8 mouse cellular contexts compared by ENCODE assay signal in the genomic region with DNA sequence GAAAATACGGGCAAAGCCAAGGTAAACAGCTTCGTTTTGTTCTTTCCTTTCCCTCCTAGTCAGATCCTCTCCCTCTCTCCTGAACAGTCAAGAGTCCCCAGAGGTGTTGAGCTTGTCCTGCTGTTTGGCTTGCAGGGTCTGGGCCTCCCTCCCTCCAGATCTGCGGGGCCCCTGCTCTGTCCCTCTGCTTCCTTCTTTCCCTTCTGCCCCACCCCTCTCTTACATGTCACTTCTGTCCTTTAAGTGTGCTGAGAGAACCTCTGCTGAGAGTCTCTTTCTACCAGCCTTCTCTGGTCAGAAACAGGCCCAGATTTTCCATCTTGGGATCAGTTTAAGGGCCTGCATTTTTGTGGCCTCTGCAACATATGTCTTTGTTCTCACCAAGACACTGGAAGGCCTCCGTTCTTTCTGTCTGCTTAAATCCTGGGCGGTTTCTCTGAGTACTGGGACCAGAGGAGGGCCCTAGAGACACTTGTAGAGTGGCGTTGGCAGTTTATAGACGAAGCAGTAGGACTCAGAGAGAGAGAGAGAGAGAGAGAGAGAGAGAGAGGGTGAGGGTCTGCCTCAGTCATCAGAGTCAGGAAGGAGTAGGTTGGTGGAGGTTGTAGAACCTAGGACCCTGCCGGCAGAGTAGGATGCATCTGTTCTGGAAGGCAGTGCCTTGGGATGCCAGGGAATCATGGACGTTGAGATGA. TPM values are rescaled to one million over a fixed set of nuclear protein-coding genes. Genes with fewer than 3 reads are reported as not detected.
DNase-seq lines count a peak whose midpoint lies in the region; ATAC-seq and TF ChIP-seq lines count a peak whose summit lies in the region.

No protein-coding gene starts in this region.

- no peak for DNase-seq in testis, postnatal 10 days (ENCODE audit: low spot score)
- peak; percentile 46 for DNase-seq in forebrain, embryonic 14.5 days (ENCODE audit: low spot score)
- no peak for DNase-seq in limb, embryonic 14.5 days (ENCODE audit: low spot score)
- DNase-seq in cerebellum, postnatal 36 days: no peak
- no peak for DNase-seq in natural killer cell, adult 2 months (ENCODE audit: low spot score in 2 of 2)
- DNase-seq in adrenal gland, adult 18-20 months (ENCODE audit: low spot score in 2 of 2): no peak

- peaks cover 12% of the 10 kb centered on the region for H3K4me1 ChIP-seq in testis, adult 2 months (ENCODE audit: control insufficient read depth, insufficient read depth, low read length)
- peaks cover 36% of the 10 kb centered on the region for H3K4me1 ChIP-seq in forebrain, embryonic 14.5 days (ENCODE audit: control insufficient read depth, insufficient read depth, low read length)
- peaks cover 43% of the 10 kb centered on the region for H3K4me1 ChIP-seq in limb, embryonic 14.5 days (ENCODE audit: control insufficient read depth, insufficient read depth, low read length)

- no peaks in the 10 kb centered on the region for H3K9me3 ChIP-seq in forebrain, embryonic 14.5 days (replicated peaks; ENCODE audit: control insufficient read depth, low read length)
- H3K9me3 ChIP-seq in limb, embryonic 14.5 days (ENCODE audit: control insufficient read depth, low read length): no peaks in the 10 kb centered on the region

- peak overlapping the region; percentile 10; the same call in 1 of the 2 replicates for H3K27ac ChIP-seq in testis, adult 2 months (ENCODE audit: control insufficient read depth, insufficient read depth, low read depth, low read length)
- peak overlapping the region; percentile 85 for H3K27ac ChIP-seq in forebrain, embryonic 14.5 days (ENCODE audit: low read depth, low read length)
- peak overlapping the region; percentile 96 for H3K27ac ChIP-seq in limb, embryonic 14.5 days (replicated peaks; ENCODE audit: low read depth, low read length)

- no peak for TF ChIP-seq POLR2A in testis, adult 2 months (IDR thresholded peaks at IDR 0.05; ENCODE audit: control insufficient read depth, low read depth, low read length)
- no peak for TF ChIP-seq POLR2A in limb, embryonic 14.5 days (IDR thresholded peaks at IDR 0.05; ENCODE audit: borderline replicate concordance, extremely low read depth, insufficient read depth, insufficient read length)

- peak overlapping the region; percentile 83 for H3K9ac ChIP-seq in forebrain, embryonic 14.5 days (ENCODE audit: low read length)
- peak overlapping the region; percentile 75 for H3K9ac ChIP-seq in limb, embryonic 14.5 days (ENCODE audit: low read depth, low read length, severe bottlenecking)

- H3K4me2 ChIP-seq in forebrain, embryonic 14.5 days (ENCODE audit: low read length): peak overlapping the region; percentile 81
- H3K4me2 ChIP-seq in limb, embryonic 14.5 days (replicated peaks; ENCODE audit: low read depth, low read length, severe bottlenecking): peak overlapping the region; percentile 95

- no peak for TF ChIP-seq CTCF in testis, adult 2 months (IDR thresholded peaks at IDR 0.05; ENCODE audit: control insufficient read depth, insufficient read depth, insufficient replicate concordance, low read depth, low read length)

- H3K36me3 ChIP-seq in testis, adult 2 months (ENCODE audit: control insufficient read depth, insufficient read depth, low read length): no peaks in the 10 kb centered on the region
- H3K36me3 ChIP-seq in forebrain, embryonic 14.5 days (ENCODE audit: control insufficient read depth, insufficient read depth, low read length): no peaks in the 10 kb centered on the region
- H3K36me3 ChIP-seq in limb, embryonic 14.5 days (ENCODE audit: control insufficient read depth, insufficient read depth, low read length): peaks cover 20% of the 10 kb centered on the region

- H3K27me3 ChIP-seq in testis, adult 2 months (ENCODE audit: control insufficient read depth, insufficient read depth, low read length): no peaks in the 10 kb centered on the region
- H3K27me3 ChIP-seq in forebrain, embryonic 14.5 days (replicated peaks; ENCODE audit: control insufficient read depth, insufficient read depth, low read length): no peaks in the 10 kb centered on the region
- no peaks in the 10 kb centered on the region for H3K27me3 ChIP-seq in limb, embryonic 14.5 days (ENCODE audit: control insufficient read depth, insufficient read depth, low read length)

- 0% methylated on average over 9 of the region's 9 CpGs for WGBS in forebrain, embryonic 14.5 days
- 0% methylated on average over 9 of the region's 9 CpGs for WGBS in limb, embryonic 14.5 days

- H3K4me3 ChIP-seq in testis, adult 2 months (ENCODE audit: control insufficient read depth, low read depth, low read length): peak overlapping the region; percentile 55
- H3K4me3 ChIP-seq in forebrain, embryonic 14.5 days (ENCODE audit: low read depth, low read length): peak overlapping the region; percentile 61
- peak overlapping the region; percentile 66 for H3K4me3 ChIP-seq in limb, embryonic 14.5 days (replicated peaks; ENCODE audit: low read length)

- peak; percentile 33 for ATAC-seq in forebrain, embryonic 14.5 days
- no peak for ATAC-seq in limb, embryonic 14.5 days (ENCODE audit: low FRiP score, low read depth)
- ATAC-seq in monocyte, adult 5-6 weeks (replicated peaks; ENCODE audit: insufficient number of reproducible peaks, low FRiP score, low TSS enrichment, poor library complexity, severe bottlenecking): 0 out of 2 replicates have a peak, but pooled peaks have one; percentile 38

RNA-seq across cellular contexts. Expression of gene Nynrin, which starts 0.7 kb away (rescaled TPM):
- 0.41 and 0.51 TPM in 2 replicates for polyA plus RNA-seq in testis, adult 2 months (2012; rRNA removed)
- 6.2 and 7.4 TPM in 2 replicates for polyA plus RNA-seq in forebrain, embryonic 14.5 days (2014; fragmentation: Nextera tagmentation; extraction: Ambion mirVana)
- 41.0 and 49.5 TPM in 2 replicates for polyA plus RNA-seq in limb, embryonic 14.5 days (2012; rRNA removed)
- polyA plus RNA-seq in limb, embryonic 14.5 days (2014; fragmentation: Nextera tagmentation; extraction: Ambion mirVana): 20.6 and 23.6 TPM in 2 replicates
- total RNA-seq in monocyte, adult 5-6 weeks (2017): 0.10 to 0.75 TPM (median 0.49 TPM) in 3 replicates
- 1 to 10 TPM; 8.2 to 9.0 TPM for total RNA-seq in adrenal gland, adult 18-20 months (2021)

RNA-seq across cellular contexts. Expression of gene Cbln3, which starts 29.6 kb away (rescaled TPM):
- 1.0 and 1.1 TPM in 2 replicates for polyA plus RNA-seq in testis, adult 2 months (2012; rRNA removed)
- polyA plus RNA-seq in forebrain, embryonic 14.5 days (2014; fragmentation: Nextera tagmentation; extraction: Ambion mirVana): 0.20 and 0.27 TPM in 2 replicates
- polyA plus RNA-seq in limb, embryonic 14.5 days (2012; rRNA removed): 1.0 and 1.3 TPM in 2 replicates
- 0.25 and 0.54 TPM in 2 replicates for polyA plus RNA-seq in limb, embryonic 14.5 days (2014; fragmentation: Nextera tagmentation; extraction: Ambion mirVana)
- total RNA-seq in monocyte, adult 5-6 weeks (2017): 0.38 TPM in 1 of 3 replicates, not detected in the others
- not detected for total RNA-seq in adrenal gland, adult 18-20 months (2021)

RNA-seq across cellular contexts. Expression of gene Khnyn, which starts 30.2 kb away (rescaled TPM):
- 5.0 and 5.1 TPM in 2 replicates for polyA plus RNA-seq in testis, adult 2 months (2012; rRNA removed)
- 4.6 and 5.4 TPM in 2 replicates for polyA plus RNA-seq in forebrain, embryonic 14.5 days (2014; fragmentation: Nextera tagmentation; extraction: Ambion mirVana)
- polyA plus RNA-seq in limb, embryonic 14.5 days (2012; rRNA removed): 28.3 and 29.5 TPM in 2 replicates
- polyA plus RNA-seq in limb, embryonic 14.5 days (2014; fragmentation: Nextera tagmentation; extraction: Ambion mirVana): 10.2 and 12.2 TPM in 2 replicates
- total RNA-seq in monocyte, adult 5-6 weeks (2017): 72.1 to 108 TPM (median 80.9 TPM) in 3 replicates
- total RNA-seq in adrenal gland, adult 18-20 months (2021): 10 to 100 TPM; 14.8 to 17.6 TPM

RNA-seq across cellular contexts. Expression of gene Nfatc4, which starts 31.6 kb away (rescaled TPM):
- polyA plus RNA-seq in testis, adult 2 months (2012; rRNA removed): 0.58 and 0.83 TPM in 2 replicates
- polyA plus RNA-seq in forebrain, embryonic 14.5 days (2014; fragmentation: Nextera tagmentation; extraction: Ambion mirVana): 8.3 and 9.1 TPM in 2 replicates
- polyA plus RNA-seq in limb, embryonic 14.5 days (2012; rRNA removed): 171 and 233 TPM in 2 replicates
- polyA plus RNA-seq in limb, embryonic 14.5 days (2014; fragmentation: Nextera tagmentation; extraction: Ambion mirVana): 83.5 and 114 TPM in 2 replicates
- total RNA-seq in monocyte, adult 5-6 weeks (2017): not detected in 3 replicates
- 10 to 100 TPM; 17.4 to 21.4 TPM for total RNA-seq in adrenal gland, adult 18-20 months (2021)

RNA-seq across cellular contexts. Expression of gene Sdr39u1, which starts 45.5 kb away (rescaled TPM):
- polyA plus RNA-seq in testis, adult 2 months (2012; rRNA removed): 50.7 and 55.1 TPM in 2 replicates
- 99.0 and 110 TPM in 2 replicates for polyA plus RNA-seq in forebrain, embryonic 14.5 days (2014; fragmentation: Nextera tagmentation; extraction: Ambion mirVana)
- 80.2 and 84.4 TPM in 2 replicates for polyA plus RNA-seq in limb, embryonic 14.5 days (2012; rRNA removed)
- polyA plus RNA-seq in limb, embryonic 14.5 days (2014; fragmentation: Nextera tagmentation; extraction: Ambion mirVana): 81.0 and 91.6 TPM in 2 replicates
- 3.1 to 12.3 TPM (median 6.2 TPM) in 3 replicates for total RNA-seq in monocyte, adult 5-6 weeks (2017)
- 10 to 100 TPM; 66.9 to 90.4 TPM for total RNA-seq in adrenal gland, adult 18-20 months (2021)

Comparison
In these comparisons a context has a peak if more than half of its experiments do, and no peak if none do; other contexts are left out.
1. H3K27ac ChIP-seq: peak in every context shown above with its lines; median percentile 96 in limb, embryonic 14.5 days; 85 in forebrain, embryonic 14.5 days; 10 in testis, adult 2 months.